In genomic region chr14:30590041-30590645, GRCm38 (mm10) we compare ENCODE assay signal across 20 mouse cellular contexts. TPM values are rescaled to one million over a fixed set of nuclear protein-coding genes. Genes with fewer than 3 reads are reported as not detected.
DNase-seq lines count a peak whose midpoint lies in the region; ATAC-seq lines count a peak whose summit lies in the region.
"Had no signal": no experiment of that assay in that cellular context is flagged by ENCODE, and none has a peak within 500 bp of the region (broad histone marks: within the 10 kb centered on the region; RNA-seq: fewer than 3 reads in every experiment).

No protein-coding gene starts in this region.

- no peaks in the 10 kb centered on the region for H3K9me3 ChIP-seq in kidney, embryonic 16.5 days (ENCODE audit: low read length)
- H3K9me3 ChIP-seq in embryonic facial prominence, embryonic 10.5 days: no peaks in the 10 kb centered on the region
- H3K9me3 ChIP-seq: embryonic facial prominence, embryonic 15.5 days; heart, embryonic 13.5 days; hindbrain, embryonic 15.5 days had no signal

- no peak for ATAC-seq in kidney, embryonic 16.5 days (ENCODE audit: low FRiP score, low TSS enrichment)
- ATAC-seq: forebrain, embryonic 16.5 days; inflammation-experienced regulatory T-cells, adult 6 months had no signal

- H3K36me3 ChIP-seq in kidney, embryonic 16.5 days (ENCODE audit: insufficient read depth, low read length): no peaks in the 10 kb centered on the region
- H3K36me3 ChIP-seq in embryonic facial prominence, embryonic 10.5 days (replicated peaks): no peaks in the 10 kb centered on the region
- H3K36me3 ChIP-seq: embryonic facial prominence, embryonic 15.5 days; hindbrain, embryonic 15.5 days had no signal

- WGBS in kidney, embryonic 16.5 days: 61% methylated on average over 11 of the region's 11 CpGs
- WGBS in embryonic facial prominence, embryonic 10.5 days: 77% methylated on average over 11 of the region's 11 CpGs

- H3K27ac ChIP-seq in kidney, embryonic 16.5 days (ENCODE audit: low read length): 0 out of 2 replicates have a peak overlapping the region, but pooled peaks have one; percentile 19
- peak overlapping the region; percentile 19; the same call in 1 of the 2 replicates for H3K27ac ChIP-seq in embryonic facial prominence, embryonic 10.5 days (replicated peaks)
- H3K27ac ChIP-seq: embryonic facial prominence, embryonic 15.5 days; heart, embryonic 13.5 days; hindbrain, embryonic 15.5 days had no signal

- H3K4me1 ChIP-seq in kidney, embryonic 16.5 days (ENCODE audit: insufficient read depth, low read length): peaks cover under 1% of the 10 kb centered on the region
- H3K4me1 ChIP-seq in embryonic facial prominence, embryonic 10.5 days: peaks cover 53% of the 10 kb centered on the region

- H3K9ac ChIP-seq in kidney, embryonic 16.5 days (replicated peaks; ENCODE audit: low read length): no peak overlapping the region; the same call in 1 of the 2 replicates
- H3K9ac ChIP-seq: embryonic facial prominence, embryonic 15.5 days; heart, embryonic 13.5 days; hindbrain, embryonic 15.5 days had no signal

- H3K27me3 ChIP-seq in kidney, embryonic 16.5 days (ENCODE audit: insufficient read depth, low read length): no peaks in the 10 kb centered on the region
- H3K27me3 ChIP-seq in embryonic facial prominence, embryonic 10.5 days (replicated peaks; ENCODE audit: low read depth, poor library complexity, severe bottlenecking): no peaks in the 10 kb centered on the region
- H3K27me3 ChIP-seq: CH12.LX; embryonic facial prominence, embryonic 15.5 days; heart, embryonic 13.5 days; hindbrain, embryonic 15.5 days had no signal

- no peak overlapping the region for H3K4me3 ChIP-seq in kidney, embryonic 16.5 days (ENCODE audit: low read length)
- no peak overlapping the region for H3K4me3 ChIP-seq in embryonic facial prominence, embryonic 10.5 days
- H3K4me3 ChIP-seq: embryonic facial prominence, embryonic 15.5 days; erythroblast, embryonic 14.5 days; heart, embryonic 13.5 days; hindbrain, embryonic 15.5 days had no signal

- DNase-seq in embryo, embryonic 10.5 days (ENCODE audit: low spot score): peak; percentile 32
- DNase-seq in embryo, embryonic 11 days: no peak
- no peak for DNase-seq in kidney, postnatal 4 days
- peak; percentile 10 for DNase-seq in 3T3-L1 (ENCODE audit: low read depth, low spot score)
- DNase-seq in embryonic facial prominence, embryonic 10.5 days (ENCODE audit: low spot score): no peak
- DNase-seq in ovary, postnatal 36 days (ENCODE audit: low spot score): no peak
- DNase-seq: cerebellum, adult 11-12 months; cerebellum, adult 9-10 months; cerebellum, postnatal 25 days; gastrocnemius, postnatal 14 days; heart, adult 11 months; heart, postnatal 36 days had no signal

- no peak overlapping the region for H3K4me2 ChIP-seq in kidney, embryonic 16.5 days (replicated peaks; ENCODE audit: low read depth, low read length)
- H3K4me2 ChIP-seq: embryonic facial prominence, embryonic 15.5 days; heart, embryonic 13.5 days; hindbrain, embryonic 15.5 days had no signal

RNA-seq across cellular contexts. Expression of gene Prkcd, which starts 35.9 kb away (rescaled TPM):
- polyA plus RNA-seq in kidney, embryonic 16.5 days (2015; fragmentation: Nextera tagmentation; extraction: Ambion mirVana): 48.9 and 52.4 TPM in 2 replicates
- polyA plus RNA-seq in embryonic facial prominence, embryonic 10.5 days (2016; fragmentation: Nextera tagmentation; extraction: Ambion mirVana): 31.6 and 37.3 TPM in 2 replicates

RNA-seq across cellular contexts. Expression of gene Tkt, which starts 42.0 kb away (rescaled TPM):
- 314 TPM in 2 replicates for polyA plus RNA-seq in kidney, embryonic 16.5 days (2015; fragmentation: Nextera tagmentation; extraction: Ambion mirVana)
- polyA plus RNA-seq in embryonic facial prominence, embryonic 10.5 days (2016; fragmentation: Nextera tagmentation; extraction: Ambion mirVana): 316 and 334 TPM in 2 replicates

Comparison
In these comparisons a context has a peak if more than half of its experiments do, and no peak if none do; other contexts are left out.
1. DNase-seq: peak in embryo, embryonic 10.5 days (single experiment) and 3T3-L1 (single experiment); none in embryo, embryonic 11 days (single experiment), kidney, postnatal 4 days (0 of 2), embryonic facial prominence, embryonic 10.5 days (single experiment) and ovary, postnatal 36 days (single experiment).